Mouse (Mus musculus) CH12.LX (cell line): ENCODE data around the gene Fktn. TPM values are rescaled to one million over a fixed set of nuclear protein-coding genes. Genes with fewer than 3 reads are reported as not detected.

Experiments used
- DNase-seq: peaks from one replicate; pipeline ENCODE4 v3.0.0-alpha.2; 2013; ENCODE audit errors: extremely low read depth
- H3K27ac ChIP-seq: 2 replicates; pipeline ENCODE4 v1.5.1; 2012; ENCODE audit warnings: low read depth, mild to moderate bottlenecking, control low read depth, moderate library complexity; ENCODE audit not compliant: insufficient read depth
- H3K27me3 ChIP-seq: replicated peaks from 2 replicates; pipeline ENCODE3; 2012; ENCODE audit warnings: inconsistent platforms
- H3K36me3 ChIP-seq, 2 experiments: replicated peaks in 1 of 2; 2 replicates each; pipeline versions ENCODE3 to v1.6.1; 2012; ENCODE audit warnings: inconsistent platforms in 1 of 2, low read length in 1 of 2, mild to moderate bottlenecking in 1 of 2, mixed read lengths in 1 of 2, moderate library complexity in 1 of 2; ENCODE audit not compliant: control insufficient read depth in 1 of 2, insufficient read depth in 1 of 2
- H3K4me1 ChIP-seq, 2 experiments: 2 replicates each; pipeline ENCODE4 v1.6.1; 2012; ENCODE audit warnings: inconsistent platforms in 1 of 2, moderate library complexity in 1 of 2; ENCODE audit not compliant: insufficient read depth in 2 of 2, control insufficient read depth in 1 of 2
- H3K4me2 ChIP-seq: 2 replicates; pipeline ENCODE4 v1.6.1; 2012; ENCODE audit warnings: low read depth, mild to moderate bottlenecking, control low read depth; ENCODE audit not compliant: poor library complexity, insufficient read depth, severe bottlenecking
- H3K4me3 ChIP-seq, 3 experiments: fragments of 150-350 bp in 1 of 3; sonication (generic) in 1 of 3; replicated peaks in 1 of 3; 2 replicates each; pipeline versions ENCODE3 to v1.5.1; 2011 to 2012; ENCODE audit warnings: low read depth in 2 of 3, low read length in 2 of 3, mild to moderate bottlenecking in 2 of 3, moderate library complexity in 2 of 3, control low read depth in 1 of 3, improper control_type of control experiment in 1 of 3, inconsistent platforms in 1 of 3, mixed read lengths in 1 of 3; ENCODE audit not compliant: poor library complexity in 1 of 3
- H3K79me2 ChIP-seq: replicated peaks from 2 replicates; pipeline ENCODE4 v1.6.1; 2012; ENCODE audit warnings: mild to moderate bottlenecking, moderate library complexity; ENCODE audit not compliant: control insufficient read depth, poor library complexity, insufficient read depth, severe bottlenecking; ENCODE audit errors: extremely low read depth
- H3K9ac ChIP-seq: 2 replicates; pipeline ENCODE4 v1.6.1; 2012; ENCODE audit warnings: low read depth, mild to moderate bottlenecking, control low read depth, moderate library complexity; ENCODE audit not compliant: insufficient read depth
- H3K9me3 ChIP-seq: replicated peaks from 2 replicates; pipeline ENCODE3; 2012; ENCODE audit warnings: low read length, inconsistent platforms, mixed read lengths
- BHLHE40 ChIP-seq: IDR thresholded peaks from 2 replicates; pipeline ENCODE4 v1.6.1; 2011; ENCODE audit warnings: mild to moderate bottlenecking, low read depth, low read length, improper control_type of control experiment
- CTCF ChIP-seq, 2 experiments: IDR thresholded peaks in 1 of 2; conservative IDR thresholded peaks in 1 of 2; 2 replicates each; pipeline ENCODE4 v1.5.1; 2011 to 2012; ENCODE audit warnings: low read depth in 2 of 2, low read length in 2 of 2, improper control_type of control experiment in 1 of 2, inconsistent platforms in 1 of 2, mild to moderate bottlenecking in 1 of 2, moderate library complexity in 1 of 2
- ETS1 ChIP-seq: conservative IDR thresholded peaks from 2 replicates; pipeline ENCODE4 v1.6.1; 2012; ENCODE audit warnings: low read depth, mild to moderate bottlenecking, inconsistent platforms, low read length, improper control_type of control experiment, moderate library complexity
- GABPA ChIP-seq: IDR thresholded peaks from 2 replicates; pipeline ENCODE4 v1.6.1; 2012; ENCODE audit warnings: low read depth, low read length, improper control_type of control experiment, inconsistent platforms; ENCODE audit not compliant: insufficient replicate concordance
- HCFC1 ChIP-seq: IDR thresholded peaks from 2 replicates; pipeline ENCODE4 v1.6.1; 2012; ENCODE audit warnings: low read depth, mild to moderate bottlenecking, inconsistent platforms, low read length, improper control_type of control experiment
- JUN ChIP-seq: IDR thresholded peaks from 2 replicates; pipeline ENCODE4 v1.6.1; 2011; ENCODE audit warnings: low read depth, mild to moderate bottlenecking, low read length, improper control_type of control experiment, moderate library complexity; ENCODE audit not compliant: insufficient read depth
- MAZ ChIP-seq: IDR thresholded peaks from 2 replicates; pipeline ENCODE4 v1.6.1; 2012; ENCODE audit warnings: low read depth, mild to moderate bottlenecking, inconsistent platforms, low read length, improper control_type of control experiment, moderate library complexity
- MEF2A ChIP-seq: IDR thresholded peaks from 2 replicates; pipeline ENCODE4 v1.6.1; 2014; ENCODE audit warnings: low read depth, mild to moderate bottlenecking, inconsistent platforms, low read length, improper control_type of control experiment, borderline replicate concordance
- MXI1 ChIP-seq: IDR thresholded peaks from 2 replicates; pipeline ENCODE4 v1.6.1; 2011; ENCODE audit warnings: mild to moderate bottlenecking, low read depth, low read length, improper control_type of control experiment
- NELFE ChIP-seq: IDR thresholded peaks from 2 replicates; pipeline ENCODE4 v1.6.1; 2011; ENCODE audit warnings: low read depth, low read length, improper control_type of control experiment
- POLR2A ChIP-seq: IDR thresholded peaks from 2 replicates; pipeline ENCODE4 v1.6.1; 2011; ENCODE audit warnings: low read depth, mild to moderate bottlenecking, improper control_type of control experiment, low read length
- RAD21 ChIP-seq: IDR thresholded peaks from 2 replicates; pipeline ENCODE4 v1.6.1; 2011; ENCODE audit warnings: low read depth, mild to moderate bottlenecking, low read length, improper control_type of control experiment, moderate library complexity
- SIN3A ChIP-seq: IDR thresholded peaks from 2 replicates; pipeline ENCODE4 v1.6.1; 2012; ENCODE audit warnings: low read length, improper control_type of control experiment, inconsistent platforms
- TCF12 ChIP-seq: IDR thresholded peaks from 2 replicates; pipeline ENCODE4 v1.6.1; 2014; ENCODE audit warnings: low read depth, mild to moderate bottlenecking, inconsistent platforms, low read length, improper control_type of control experiment
- UBTF ChIP-seq: IDR thresholded peaks from 2 replicates; pipeline ENCODE4 v1.6.1; 2012; ENCODE audit warnings: low read depth, mild to moderate bottlenecking, inconsistent platforms, low read length, improper control_type of control experiment, moderate library complexity
- USF2 ChIP-seq: conservative IDR thresholded peaks from 2 replicates; pipeline ENCODE4 v1.6.1; 2011; ENCODE audit warnings: low read depth, low read length, improper control_type of control experiment
- ZC3H11A ChIP-seq: IDR thresholded peaks from 2 replicates; pipeline ENCODE4 v1.6.1; 2012; ENCODE audit warnings: low read depth, mild to moderate bottlenecking, inconsistent platforms, low read length, improper control_type of control experiment
- ZMIZ1 ChIP-seq: IDR thresholded peaks from 2 replicates; pipeline ENCODE4 v1.6.1; 2012; ENCODE audit warnings: low read depth, mild to moderate bottlenecking, inconsistent platforms, low read length, improper control_type of control experiment
- dilution Hi-C: fragments of 300-500 bp; cut with MboI; formaldehyde crosslinking; loops from 2 replicates; pipeline ENCODE4 v1.14.3; 2020; ENCODE audit warnings: low sequenced_read_pairs; ENCODE audit not compliant: extremely low pct_unique_long_range_greater_than_20kb, extremely low pct_ligation_motif_present
- in situ Hi-C: fragments of 300-500 bp; cut with MboI; formaldehyde crosslinking; loops from 3 replicates; pipeline ENCODE4 v1.14.3; 2019; ENCODE audit warnings: low sequenced_read_pairs, low pct_ligation_motif_present, low pct_unique_long_range_greater_than_20kb, mixed read lengths
- polyA plus RNA-seq: library from polyadenylated mRNA; unstranded; fragments of >175 nt; gene quantifications from 2 replicates; pipeline ENCODE4 v1.2.1, GENCODE M21; 2012; ENCODE audit warnings: low read depth; ENCODE audit not compliant: insufficient read length
- total RNA-seq, 2 experiments: library from RNA; depleted of rRNA; stranded (reverse); fragments of 300-350 nt in 1 of 2; fragments of >200 nt in 1 of 2; gene quantifications; 2 replicates each; pipeline ENCODE4 v1.2.3; 2012 to 2014

Fktn gene
- total and polyA plus RNA-seq, 3 experiments: 4.8 to 7.5 (median 5.5) TPM

- dilution Hi-C loops: no loop called here
These were observed 45.0 kb downstream of the Fktn start for GRCm38 (mm10) chr4:53758764-53759163.

GRCm38 (mm10) chr4:53759678-53760077 is 45.9 kb downstream of the Fktn start:
- no peak for DNase-seq
- Histone ChIP-seq H3K4me1 (no peaks in the 10 kb centered on the region), H3K27me3 (no peaks in the 10 kb centered on the region), H3K27ac (no peak overlapping the region), H3K4me2 (no peak overlapping the region), H3K4me3 (no peak overlapping the region), H3K36me3 (peaks cover 16 to 66% of the 10 kb centered on the region in 2 experiments), H3K79me2 (no peaks in the 10 kb centered on the region), H3K9ac (no peak overlapping the region)
- dilution Hi-C loops (no loop called here), in situ Hi-C loops (no loop called here)
- TF ChIP-seq MAZ: no peak
- TF ChIP-seq ZMIZ1: no peak
- no peak for TF ChIP-seq CTCF (conservative IDR thresholded peaks at IDR 0.05 in 1 of 2, IDR thresholded peaks at IDR 0.05 in 1 of 2; ENCODE audit: low read depth in 2 of 2, low read length in 2 of 2)
- no peak for TF ChIP-seq MEF2A
- TF ChIP-seq GABPA: no peak
- TF ChIP-seq BHLHE40: no peak
- TF ChIP-seq ETS1: no peak
- TF ChIP-seq HCFC1: no peak
- TF ChIP-seq, all 38 proteins: peak for 0
- no peaks in the 10 kb centered on the region for H3K9me3 ChIP-seq

More at GRCm38 (mm10) chr4:53758764-53759163, 45.0 kb downstream of the Fktn start:
- DNase-seq: no peak
- no peak overlapping the region for H3K9ac ChIP-seq
- H3K79me2 ChIP-seq: no peaks in the 10 kb centered on the region
- no peaks in the 10 kb centered on the region for H3K27me3 ChIP-seq
- no peaks in the 10 kb centered on the region for H3K4me1 ChIP-seq
- in situ Hi-C loops: no loop called here
- no peaks in the 10 kb centered on the region for H3K9me3 ChIP-seq
- no peak overlapping the region for H3K27ac ChIP-seq
- TF ChIP-seq NELFE (no peak), BHLHE40 (no peak), MXI1 (no peak), POLR2A (no peak), RAD21 (no peak), ZC3H11A (no peak), TCF12 (no peak), UBTF (no peak), USF2 (no peak), CTCF (conservative IDR thresholded peaks at IDR 0.05 in 1 of 2, IDR thresholded peaks at IDR 0.05 in 1 of 2; ENCODE audit: low read depth in 2 of 2, low read length in 2 of 2) (no peak), MAZ (no peak), JUN (no peak), MEF2A (no peak), GABPA (no peak), SIN3A (no peak)
- no peak overlapping the region for H3K4me2 ChIP-seq
- H3K36me3 ChIP-seq: peaks cover 19 to 64% of the 10 kb centered on the region in 2 experiments
- no peak overlapping the region for H3K4me3 ChIP-seq
